Mouse (Mus musculus) CH12F3 (cell line): Measurements from ENCODE around the gene Mpdu1.
"Not testable (repeated sequence)": the region's sequence is repeated elsewhere in the genome, so short reads cannot be mapped to it uniquely, and the experiment has no call there.

Source experiments
- in situ Hi-C: fragments of 300-500 bp; cut with MboI; formaldehyde crosslinking; loops from 2 replicates; pipeline ENCODE4 v1.14.3; 2020; ENCODE audit warnings: low sequenced_read_pairs

The Mpdu1 gene

DNA sequence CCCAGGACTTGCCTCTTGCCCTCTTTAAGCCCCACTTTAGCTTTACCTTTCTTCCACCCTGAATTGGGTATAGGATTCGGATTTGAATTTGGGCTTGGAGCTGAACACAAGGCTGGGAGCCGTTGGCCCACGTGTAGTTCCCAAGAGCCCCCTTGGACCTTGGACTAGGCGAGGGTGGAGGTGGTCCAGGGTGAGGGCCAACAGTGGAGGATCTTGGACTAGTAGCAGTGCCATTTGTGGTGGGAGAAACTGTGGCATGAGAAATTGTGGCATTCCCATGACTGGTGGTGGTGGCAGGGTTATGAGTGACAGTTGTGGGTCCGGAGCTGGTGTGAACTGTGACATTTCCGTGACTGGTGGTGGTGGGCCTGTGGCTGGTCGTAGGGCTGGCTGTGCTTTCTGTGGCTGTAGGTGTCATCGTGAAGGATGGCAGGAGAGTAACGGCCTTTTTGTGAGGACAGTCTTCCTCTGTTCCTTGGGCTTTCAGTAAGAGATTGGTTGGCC is 3.1 kb upstream of the Mpdu1 start:
- in situ Hi-C loops, result no loop called here

DNA sequence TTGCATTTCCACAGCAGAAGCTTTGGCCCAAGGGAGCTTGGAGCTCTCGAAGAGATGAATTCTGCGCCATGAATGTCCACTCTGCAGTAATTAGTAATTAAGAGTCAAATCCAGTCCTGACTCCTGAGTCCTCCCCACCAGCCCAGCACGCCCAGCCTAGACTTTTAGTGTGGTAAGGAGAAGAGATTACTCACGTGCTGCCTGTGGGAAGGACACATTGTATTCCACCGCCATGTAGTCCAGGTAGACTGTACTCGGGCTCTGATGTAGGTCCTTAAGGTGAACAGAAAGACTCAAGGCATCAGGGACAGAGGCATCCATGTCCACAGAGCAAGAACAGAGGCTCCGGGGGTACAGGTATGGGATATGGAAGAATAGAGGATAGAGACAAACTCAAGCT is 2.4 kb upstream of the Mpdu1 start:
- in situ Hi-C loops, result no loop called here

DNA sequence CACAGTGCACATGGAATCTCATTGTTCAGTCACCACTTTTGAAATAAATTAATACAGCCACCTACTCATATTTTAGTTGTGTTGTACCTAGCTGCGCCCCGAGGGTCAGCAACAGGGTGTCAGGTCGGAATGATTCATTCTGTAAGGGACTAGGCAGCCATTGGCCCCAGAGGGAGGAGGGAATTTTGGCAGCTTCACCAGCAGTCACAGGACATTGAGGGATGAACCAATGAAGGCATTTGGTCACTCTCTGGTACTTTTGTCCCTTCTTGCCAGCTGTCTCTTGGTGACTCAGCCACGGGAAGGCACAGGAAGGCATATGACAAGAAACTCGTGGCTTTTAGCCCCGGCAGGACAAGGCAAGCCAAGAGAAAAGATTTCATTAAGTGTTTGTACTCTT is 1.4 kb upstream of the Mpdu1 start:
- in situ Hi-C loops, result no loop called here

DNA sequence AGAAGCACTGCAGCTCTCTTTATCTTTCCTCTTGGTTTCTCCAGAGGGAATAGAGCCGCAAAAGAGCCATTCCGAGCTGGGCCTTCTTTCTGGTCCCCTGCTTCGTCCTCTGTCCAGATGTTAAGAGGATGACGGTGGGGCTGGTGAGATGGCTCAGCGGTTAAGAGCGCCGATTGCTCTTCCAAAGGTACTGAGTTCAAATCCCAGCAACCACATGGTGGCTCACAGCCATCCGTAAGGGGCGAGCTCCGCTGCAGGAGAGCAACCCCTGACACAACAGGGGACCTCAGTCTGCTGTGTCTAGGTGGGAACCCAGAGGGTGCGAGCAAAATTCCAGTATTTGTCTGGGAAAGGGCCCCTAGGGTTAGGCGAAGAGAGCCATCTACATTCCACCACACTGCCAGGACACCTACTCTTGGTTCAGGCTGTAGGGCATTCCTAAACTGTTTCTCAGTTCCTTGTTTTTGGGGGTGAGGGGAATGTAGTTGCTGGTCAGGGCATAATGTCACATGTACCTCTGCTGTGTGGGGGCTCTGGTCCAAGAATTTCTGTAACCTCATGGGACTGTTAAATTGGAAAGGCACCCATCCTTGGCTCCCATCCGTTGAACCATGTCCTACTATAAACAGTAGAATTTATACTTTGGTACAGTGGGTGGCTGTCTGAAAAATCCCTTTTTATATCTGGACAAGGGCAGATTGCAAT is 677 bp upstream of the Mpdu1 start:
- in situ Hi-C loops, result no loop called here

DNA sequence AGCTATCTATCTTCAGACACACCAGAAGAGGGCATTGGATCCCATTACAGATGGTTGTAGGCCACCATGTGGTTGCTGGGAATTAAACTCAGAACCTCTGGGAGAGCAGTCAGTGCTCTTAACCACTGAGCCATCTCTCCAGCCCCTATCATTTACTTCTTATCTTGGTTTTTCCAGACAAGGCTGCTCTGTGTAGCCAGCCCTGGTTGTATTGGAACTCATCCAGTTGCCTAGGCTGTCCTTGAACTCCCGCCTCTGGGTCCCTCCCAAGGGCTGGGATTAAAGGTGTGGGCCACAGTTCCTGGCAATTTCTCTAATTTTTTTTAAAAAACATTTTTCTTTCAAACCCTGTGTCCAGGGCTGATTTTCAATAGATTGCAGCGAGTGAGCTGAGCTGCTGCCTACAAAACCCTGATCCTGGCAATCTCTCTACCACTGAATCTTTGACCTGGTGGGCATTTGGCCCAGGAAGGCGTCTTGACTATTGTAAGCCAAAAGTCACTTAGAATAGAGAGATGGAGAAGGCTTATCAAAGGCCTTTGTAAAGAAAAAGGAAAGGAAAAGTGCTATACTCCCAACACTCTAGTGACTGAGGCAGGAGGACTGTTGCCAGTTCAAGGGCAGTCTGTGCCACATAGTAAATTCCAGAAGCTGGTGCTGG is 1.1 kb downstream of the Mpdu1 start:
- in situ Hi-C loops, result no loop called here

DNA sequence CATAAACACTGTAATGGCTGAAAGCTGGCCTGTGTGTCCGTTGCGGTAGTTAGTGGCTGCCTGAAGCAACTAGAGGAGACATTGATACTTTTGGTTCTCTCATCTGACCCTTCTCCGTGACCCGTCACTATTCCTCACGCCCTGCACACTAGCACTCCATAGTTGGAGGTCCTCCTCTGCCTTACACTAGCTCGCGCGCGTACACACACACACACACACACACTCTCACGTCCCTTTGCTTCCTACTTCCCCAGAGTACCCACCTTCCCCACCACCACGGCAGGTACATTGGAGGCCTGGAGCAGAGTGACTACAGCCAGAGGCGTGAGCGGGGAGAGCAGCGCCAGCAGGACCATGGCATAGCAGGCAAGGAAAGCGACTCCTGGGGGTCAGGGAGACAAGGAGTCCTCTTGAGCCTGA is 5.0 kb downstream of the Mpdu1 start:
- in situ Hi-C loops, result no loop called here

DNA sequence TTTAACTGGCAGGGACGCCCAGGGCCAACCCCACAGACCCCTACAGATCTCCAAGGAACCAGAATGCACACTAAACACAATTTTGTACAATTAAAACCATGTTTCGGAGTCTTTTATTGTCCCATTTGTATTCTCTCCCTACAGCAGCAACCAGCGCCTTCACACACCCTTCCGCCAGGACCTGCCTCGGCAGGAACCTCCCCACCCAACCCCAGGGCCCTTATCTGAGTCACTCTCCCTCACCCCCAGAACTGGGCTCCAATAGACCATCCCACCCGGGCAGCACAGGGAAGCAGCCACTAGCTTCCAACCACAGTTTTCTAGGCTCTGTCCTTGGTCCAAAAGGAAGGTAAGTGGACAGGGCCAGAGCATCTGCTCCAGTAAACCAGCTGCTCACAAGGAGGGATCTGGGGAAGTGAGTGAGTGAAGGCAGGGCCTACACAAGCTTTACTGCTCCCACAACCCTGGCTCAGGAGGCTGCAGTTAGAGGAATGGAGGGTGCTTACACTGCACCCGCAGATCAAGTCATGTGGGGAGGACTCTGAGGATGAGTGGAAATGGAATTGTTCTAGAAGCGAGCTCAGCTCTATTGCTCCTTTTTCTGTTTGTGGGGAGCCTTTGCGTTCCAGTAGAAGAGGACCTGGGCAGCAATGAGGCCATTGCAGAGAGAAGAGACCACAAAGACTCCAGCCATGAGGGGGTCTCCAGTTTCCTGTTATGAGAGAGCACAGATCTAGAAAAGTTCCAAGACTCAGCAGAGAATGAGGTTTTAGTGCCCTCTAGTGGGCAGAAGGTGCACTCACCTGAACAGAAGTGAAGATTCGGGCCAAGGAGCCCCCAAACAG is 5.6 kb downstream of the Mpdu1 start:
- in situ Hi-C loops, result no loop called here

DNA sequence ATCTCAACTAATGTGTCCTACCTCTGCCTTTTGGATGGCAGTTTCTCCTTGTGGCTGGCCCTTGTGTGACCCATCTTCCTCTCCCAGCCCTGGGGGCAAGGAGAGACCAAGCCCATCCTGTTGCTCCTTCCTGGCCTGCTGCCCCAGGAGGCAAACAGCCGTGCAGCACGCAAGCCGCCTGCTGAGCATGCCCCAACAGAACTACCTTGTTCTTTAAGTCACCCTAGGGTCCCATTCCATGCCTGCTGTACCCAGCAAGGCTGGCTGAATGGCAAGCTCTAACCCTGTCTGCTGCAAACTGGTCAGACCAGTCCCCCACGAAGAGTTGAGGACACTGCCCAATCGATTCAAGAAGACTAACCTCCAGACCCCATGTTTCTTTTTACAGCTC is 6.4 kb downstream of the Mpdu1 start:
- in situ Hi-C loops, result no loop called here

DNA sequence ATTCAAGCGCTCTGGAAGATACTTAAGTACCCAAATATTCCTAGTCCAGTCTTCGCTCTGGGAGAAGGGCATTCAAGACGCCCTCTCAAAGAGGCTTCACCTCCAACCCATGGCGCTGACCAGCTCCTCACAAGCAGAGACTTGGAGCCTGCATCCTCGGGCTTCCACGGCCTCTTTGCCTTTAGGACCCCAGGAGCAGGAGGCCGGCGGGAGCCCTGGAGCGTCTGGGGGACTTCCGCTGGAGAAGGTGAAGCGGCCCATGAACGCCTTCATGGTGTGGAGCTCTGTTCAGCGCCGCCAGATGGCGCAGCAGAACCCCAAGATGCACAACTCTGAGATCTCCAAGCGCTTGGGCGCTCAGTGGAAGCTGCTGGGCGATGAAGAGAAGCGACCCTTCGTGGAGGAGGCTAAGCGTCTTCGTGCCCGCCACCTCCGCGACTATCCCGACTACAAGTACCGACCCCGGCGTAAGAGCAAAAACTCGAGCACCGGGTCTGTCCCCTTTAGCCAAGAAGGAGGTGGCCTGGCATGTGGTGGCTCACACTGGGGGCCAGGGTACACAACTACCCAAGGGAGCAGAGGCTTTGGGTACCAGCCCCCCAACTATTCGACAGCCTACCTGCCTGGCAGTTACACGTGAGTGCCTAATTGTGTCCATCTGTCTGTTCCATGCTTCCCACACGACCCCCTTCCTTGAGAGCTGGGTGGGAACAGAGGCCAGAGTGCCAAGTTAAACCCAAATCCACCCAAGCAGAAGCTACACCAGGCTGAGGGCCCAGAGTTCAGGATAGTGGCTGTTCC is 7.0 kb downstream of the Mpdu1 start, which contains the start of gene Sox15:
Gene Sox15 (plus strand): TSS at position 51 of the 801 bp plus-strand sequence.
- in situ Hi-C loops, result no loop called here

DNA sequence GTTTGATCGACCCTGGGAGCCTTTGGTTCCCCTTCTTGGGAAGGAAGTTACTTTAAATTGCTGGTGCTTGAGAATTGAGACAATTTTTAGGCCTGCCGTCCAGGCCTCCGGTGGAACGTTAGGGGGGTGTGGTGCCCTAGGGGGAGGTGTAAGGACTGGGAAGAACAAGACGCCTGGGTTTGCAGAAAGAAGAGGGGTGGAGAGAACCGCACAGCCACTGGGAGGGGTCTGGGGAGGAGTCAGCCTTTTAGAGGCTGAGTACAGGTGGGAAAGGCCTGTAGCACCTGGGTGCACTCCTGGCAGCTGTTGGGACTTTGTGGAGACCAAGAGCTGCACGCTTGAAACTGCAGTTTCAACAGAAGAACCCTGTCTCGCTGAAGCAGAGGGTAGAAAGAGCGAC is 7.7 kb downstream of the Mpdu1 start:
- in situ Hi-C loops, result no loop called here

DNA sequence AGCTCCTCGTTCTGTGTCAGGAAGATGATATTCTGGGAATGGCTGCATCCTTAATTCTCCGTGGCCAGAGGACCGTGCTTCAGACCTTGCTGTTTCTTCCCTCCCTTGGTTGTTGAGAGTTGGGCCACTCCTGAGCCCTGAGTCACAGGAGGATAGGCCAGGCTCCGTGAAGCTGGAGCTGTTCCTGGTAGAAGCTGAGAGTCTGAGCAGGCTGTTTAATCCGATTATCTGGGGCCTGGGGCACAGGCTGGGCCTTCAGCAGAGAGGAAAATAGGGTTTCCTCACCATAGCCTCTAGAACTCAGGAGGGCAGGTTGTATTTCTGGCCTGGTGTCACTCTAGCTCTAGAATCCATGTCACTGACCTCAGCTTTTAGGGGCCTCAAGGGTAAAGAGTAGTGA is 9.0 kb downstream of the Mpdu1 start:
- in situ Hi-C loops, result no loop called here

DNA sequence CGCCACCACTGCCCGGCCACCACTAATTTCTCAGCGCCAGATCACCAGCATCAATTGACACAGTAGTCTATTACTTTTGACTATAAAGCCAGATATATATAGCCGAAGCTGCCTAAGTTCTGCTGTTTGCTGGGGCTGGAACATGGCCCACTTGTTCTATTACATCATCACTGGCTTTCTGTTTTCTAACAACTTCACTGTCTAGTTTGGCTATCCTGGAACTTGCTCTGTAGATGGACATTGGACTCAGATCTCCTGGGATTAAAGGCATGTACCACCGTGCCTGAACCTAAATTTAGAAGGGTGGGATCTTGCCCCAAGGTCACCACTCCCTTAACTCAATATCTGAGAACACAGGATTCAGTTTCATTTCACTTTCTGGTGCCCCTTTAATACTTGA is 16.6 kb downstream of the Mpdu1 start:
- in situ Hi-C loops, result no loop called here

DNA sequence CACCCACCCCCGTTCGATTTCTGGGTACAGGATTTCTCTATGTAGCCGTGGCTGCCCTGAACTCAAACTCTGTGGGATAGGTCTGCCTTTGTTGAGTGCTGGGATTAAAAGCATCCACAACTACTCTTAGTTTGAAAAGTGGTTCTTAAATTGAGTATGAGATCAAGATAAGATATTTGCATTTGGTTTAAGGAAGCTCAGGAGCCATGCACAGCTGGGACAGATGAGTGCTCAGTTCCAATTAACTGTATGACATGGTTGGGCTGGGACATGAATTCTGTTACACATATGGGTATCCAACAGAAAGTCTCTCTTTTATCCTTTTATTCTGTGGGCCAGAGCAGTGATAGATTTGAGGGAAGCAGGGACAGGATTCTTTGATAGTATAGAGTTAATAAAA is 27.0 kb downstream of the Mpdu1 start:
- in situ Hi-C loops, result no loop called here

DNA sequence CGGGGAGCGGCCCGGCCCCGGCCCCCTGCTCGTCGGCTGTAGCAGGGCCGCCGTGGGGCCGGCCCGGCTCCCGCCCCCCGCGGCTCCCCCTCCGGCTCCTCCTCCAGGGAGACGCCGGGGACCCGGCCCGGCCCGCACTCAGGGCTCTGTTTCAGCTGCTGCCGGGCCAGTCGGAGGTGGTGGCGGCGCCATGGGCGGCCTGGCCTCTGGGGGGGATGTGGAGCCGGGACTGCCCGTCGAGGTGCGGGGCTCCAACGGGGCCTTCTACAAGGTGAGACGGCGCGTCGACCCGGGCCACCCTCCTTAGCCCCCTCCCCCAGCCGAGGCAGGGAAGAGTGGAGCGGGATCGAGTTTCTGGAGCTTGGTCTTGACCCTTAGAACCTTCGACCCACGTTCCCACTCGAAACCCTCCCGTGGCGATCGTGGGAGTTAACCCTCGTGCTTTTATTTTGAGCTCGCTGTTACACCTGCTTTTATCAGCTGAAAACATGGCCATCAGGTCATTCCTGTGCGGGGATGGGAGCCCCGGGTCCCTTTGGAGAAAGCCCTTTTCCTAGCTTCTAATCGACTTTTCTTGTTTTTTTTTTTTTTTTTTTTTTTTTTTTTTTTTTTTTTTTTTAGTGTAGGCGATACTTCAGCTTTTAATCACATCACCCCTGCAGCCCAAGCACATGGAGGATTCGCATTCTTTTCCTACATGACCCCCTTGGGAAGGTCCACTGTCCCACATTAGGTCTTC is 29.1 kb downstream of the Mpdu1 start:
- in situ Hi-C loops, result no loop called here

DNA sequence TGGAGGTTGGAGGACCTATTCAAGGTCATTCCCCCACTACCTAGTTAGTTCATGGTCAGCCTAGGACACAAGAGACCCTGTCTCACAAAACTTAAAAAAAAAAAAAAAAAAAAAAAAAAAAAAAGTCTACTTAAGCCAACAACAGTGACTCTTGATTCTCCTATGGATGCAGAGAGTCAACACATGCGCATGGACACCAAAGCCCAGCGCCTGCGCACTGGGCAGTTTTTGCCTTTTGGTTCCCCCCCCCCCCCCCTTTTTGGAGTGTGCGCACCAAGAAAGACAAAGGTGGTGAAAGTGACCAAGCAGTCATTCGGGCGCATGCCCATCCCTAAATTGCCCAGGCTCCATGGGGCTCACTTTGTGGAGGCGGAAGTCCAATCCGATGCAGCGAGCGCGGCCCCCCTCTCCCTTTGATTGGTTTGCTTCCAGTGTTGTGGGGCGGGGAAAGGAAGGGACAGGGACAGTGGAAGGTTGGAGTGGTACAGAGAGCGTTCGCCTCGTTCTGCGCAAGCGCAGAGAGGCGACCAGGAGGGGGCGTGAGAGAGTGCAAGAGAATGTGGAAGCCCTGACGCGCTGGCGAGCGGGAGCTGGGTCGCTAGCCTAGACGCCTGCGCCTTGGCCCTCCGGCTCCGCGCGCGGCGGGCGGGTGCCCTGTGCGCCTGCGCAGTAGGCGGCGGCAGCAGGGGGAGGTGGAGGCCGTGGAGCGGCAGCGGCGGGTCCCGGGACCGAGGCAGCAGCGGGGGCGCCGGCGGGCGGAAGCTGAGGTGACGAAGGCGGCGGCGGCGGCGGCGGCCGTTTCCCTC is 30.0 kb downstream of the Mpdu1 start, which contains the start of gene Fxr2:
Gene Fxr2 (plus strand): TSS at position 707 of the 806 bp plus-strand sequence.
- in situ Hi-C loops, result no loop called here

DNA sequence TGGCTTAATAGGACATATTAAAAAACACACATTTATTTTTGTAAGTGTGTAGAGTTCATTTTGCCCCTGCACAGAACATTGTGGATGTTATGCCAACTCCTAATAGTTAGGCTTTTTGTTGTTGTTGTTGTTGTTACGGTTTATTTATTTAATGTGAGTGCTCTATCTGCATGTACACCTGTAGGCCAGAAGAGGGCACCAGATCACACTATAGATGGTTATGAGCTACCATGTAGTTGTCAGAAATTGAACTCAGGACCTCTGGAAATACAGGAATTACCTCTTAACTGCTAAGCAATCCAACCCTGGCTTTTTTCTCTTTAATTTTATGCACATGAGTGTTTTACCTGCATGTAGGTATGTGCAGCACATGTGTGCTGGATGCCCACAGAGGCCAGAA is 32.6 kb downstream of the Mpdu1 start:
- in situ Hi-C loops, result no loop called here

DNA sequence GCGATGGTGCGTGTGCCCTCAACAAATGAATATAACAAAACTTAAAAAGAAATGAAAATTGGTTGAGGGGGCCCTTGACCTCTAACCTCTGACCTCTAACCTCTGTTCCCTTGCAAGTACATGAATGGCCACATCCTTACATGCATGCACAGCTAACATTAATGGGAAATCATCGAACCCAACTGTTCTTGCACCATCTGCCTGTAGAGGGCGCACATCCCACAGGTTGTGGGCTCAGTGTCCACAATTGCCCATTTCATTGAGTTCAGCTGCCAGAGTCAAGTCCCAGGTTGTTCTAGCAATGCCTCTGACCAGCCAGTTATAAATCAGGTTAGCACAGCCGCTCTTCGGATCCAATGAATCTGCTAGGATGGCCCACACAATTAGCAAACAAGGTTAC is 34.2 kb downstream of the Mpdu1 start:
- in situ Hi-C loops, result no loop called here

DNA sequence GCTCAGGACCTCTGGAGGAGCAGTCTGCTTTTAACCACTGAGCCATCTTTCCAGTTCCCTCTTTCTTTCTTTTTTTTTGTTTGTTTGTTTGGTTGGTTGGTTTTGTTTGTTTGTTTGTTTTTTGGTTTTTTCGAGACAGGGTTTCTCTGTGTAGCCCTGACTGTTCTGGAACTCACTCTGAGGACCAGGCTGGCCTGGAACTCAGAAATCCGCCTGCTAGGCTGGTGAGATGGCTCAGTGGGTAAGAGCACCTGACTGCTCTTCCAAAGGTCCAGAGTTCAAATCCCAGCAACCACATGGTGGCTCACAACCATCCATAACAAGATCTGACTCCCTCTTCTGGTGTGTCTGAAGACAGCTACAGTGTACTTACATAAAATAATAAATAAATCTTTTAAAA is 38.1 kb downstream of the Mpdu1 start:
- in situ Hi-C loops, result not testable (repeated sequence)

DNA sequence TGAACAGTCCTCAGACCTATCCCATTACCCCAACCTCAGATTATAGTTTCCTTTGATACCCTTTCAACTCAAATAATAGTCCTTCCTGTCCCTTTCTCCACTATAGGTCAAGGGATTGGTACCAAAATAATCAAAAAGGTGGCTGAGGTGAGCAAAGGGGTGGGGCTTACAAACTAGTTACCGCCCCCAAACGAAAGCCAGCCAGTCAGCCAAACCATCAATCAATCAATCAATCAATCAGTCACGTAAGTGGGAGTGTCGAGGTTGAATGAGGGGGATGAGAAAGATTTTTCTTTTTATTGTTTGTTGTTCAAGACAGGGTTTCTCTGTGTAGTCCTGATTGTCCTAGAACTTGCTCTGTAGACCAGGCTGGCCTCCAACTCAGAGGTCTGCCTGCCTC is 39.4 kb downstream of the Mpdu1 start:
- in situ Hi-C loops, result no loop called here
